ENCODE assay signal across 11 mouse cellular contexts in the genomic region with DNA sequence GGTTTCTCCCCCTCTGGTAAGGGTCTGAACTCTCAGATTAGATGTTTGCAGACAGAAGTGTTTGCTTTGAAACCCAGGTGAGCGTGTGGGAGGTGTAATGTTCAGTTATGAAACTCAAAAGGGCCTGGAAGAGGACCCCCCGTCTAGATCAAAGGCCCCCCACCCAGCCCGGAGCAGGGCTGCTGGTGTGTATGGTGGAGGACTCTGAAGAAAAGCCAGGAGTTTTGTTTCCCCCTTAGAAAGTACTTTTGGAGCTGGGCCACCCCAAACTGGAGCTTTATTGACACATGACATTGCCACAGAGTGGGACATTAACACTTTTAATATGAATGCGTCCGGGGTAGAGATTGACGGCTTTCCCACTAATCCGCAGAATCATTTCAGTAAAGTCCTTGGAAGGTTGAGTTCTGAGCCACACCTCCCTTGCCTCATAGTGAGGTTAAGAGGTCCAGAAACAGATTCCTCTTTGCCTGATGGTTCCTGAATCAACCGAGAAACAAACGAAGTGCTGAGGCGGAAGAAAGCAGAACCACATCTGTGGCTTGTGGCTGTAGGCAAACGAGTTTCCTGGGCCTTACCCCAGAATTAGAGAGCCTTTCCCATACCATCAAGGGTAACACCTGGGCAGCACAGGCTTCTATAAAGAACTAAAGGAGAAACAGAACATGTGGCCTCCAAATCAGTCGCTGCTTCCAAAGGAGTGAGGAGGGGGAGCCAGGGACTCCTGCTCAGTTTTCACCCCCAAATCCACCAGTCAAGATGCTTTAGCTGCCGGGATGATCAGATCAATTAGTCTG.
DNase-seq lines count a peak whose midpoint lies in the region; ATAC-seq lines count a peak whose summit lies in the region.
"Had no signal": no experiment of that assay in that cellular context is flagged by ENCODE, and none has a peak within 500 bp of the region (broad histone marks: within the 10 kb centered on the region; RNA-seq: fewer than 3 reads in every experiment).

No protein-coding gene starts in this region.

- no peaks in the 10 kb centered on the region for H3K36me3 ChIP-seq in neural tube, embryonic 13.5 days
- H3K36me3 ChIP-seq in neural tube, embryonic 15.5 days, result no peaks in the 10 kb centered on the region
- no peaks in the 10 kb centered on the region for H3K36me3 ChIP-seq in liver, embryonic 13.5 days
- H3K36me3 ChIP-seq: embryonic facial prominence, embryonic 10.5 days; neural tube, embryonic 12.5 days had no signal

- no peak for ATAC-seq in neural tube, embryonic 13.5 days (ENCODE audit: low read depth)
- ATAC-seq in neural tube, embryonic 15.5 days (ENCODE audit: low FRiP score), result no peak
- no peak for ATAC-seq in liver, embryonic 13.5 days (ENCODE audit: low read depth)
- ATAC-seq: forebrain, postnatal 0 days had no signal

- H3K27me3 ChIP-seq in neural tube, embryonic 13.5 days, result no peaks in the 10 kb centered on the region
- no peaks in the 10 kb centered on the region for H3K27me3 ChIP-seq in neural tube, embryonic 15.5 days (replicated peaks)
- no peaks in the 10 kb centered on the region for H3K27me3 ChIP-seq in liver, embryonic 13.5 days
- H3K27me3 ChIP-seq: neural tube, embryonic 12.5 days had no signal

- no peak overlapping the region for H3K4me3 ChIP-seq in neural tube, embryonic 13.5 days
- H3K4me3 ChIP-seq in neural tube, embryonic 15.5 days (replicated peaks), result no peak overlapping the region
- H3K4me3 ChIP-seq in liver, embryonic 13.5 days (replicated peaks), result no peak overlapping the region
- H3K4me3 ChIP-seq: embryonic facial prominence, embryonic 10.5 days; neural tube, embryonic 12.5 days had no signal

- 0 out of 2 replicates have a peak overlapping the region, but pooled peaks have one; percentile 14 for H3K27ac ChIP-seq in neural tube, embryonic 13.5 days (replicated peaks)
- no peak overlapping the region for H3K27ac ChIP-seq in neural tube, embryonic 15.5 days (replicated peaks)
- H3K27ac ChIP-seq in liver, embryonic 13.5 days, result 0 out of 2 replicates have a peak overlapping the region, but pooled peaks have one; percentile 24
- H3K27ac ChIP-seq: embryonic facial prominence, embryonic 10.5 days; neural tube, embryonic 12.5 days had no signal

- H3K9me3 ChIP-seq in neural tube, embryonic 13.5 days, result no peaks in the 10 kb centered on the region
- H3K9me3 ChIP-seq in neural tube, embryonic 15.5 days (replicated peaks), result no peaks in the 10 kb centered on the region
- no peaks in the 10 kb centered on the region for H3K9me3 ChIP-seq in liver, embryonic 13.5 days (replicated peaks)
- H3K9me3 ChIP-seq: embryonic facial prominence, embryonic 10.5 days; neural tube, embryonic 12.5 days had no signal

- intact Hi-C loops in heart, postnatal 25 days (cut with DNase I), result no loop called here

- peaks cover under 1% of the 10 kb centered on the region for H3K4me1 ChIP-seq in neural tube, embryonic 13.5 days (replicated peaks)
- H3K4me1 ChIP-seq in neural tube, embryonic 15.5 days, result no peaks in the 10 kb centered on the region
- peaks cover 28% of the 10 kb centered on the region for H3K4me1 ChIP-seq in liver, embryonic 13.5 days (replicated peaks)
- H3K4me1 ChIP-seq: neural tube, embryonic 12.5 days had no signal

- DNase-seq in heart, adult 11 months, result peak; percentile 94
- DNase-seq in heart, postnatal 25 days (ENCODE audit: low spot score), result no peak
- DNase-seq in liver, embryonic 13.5 days, result no peak
- DNase-seq in thymus, postnatal 36 days, result peak; percentile 43 to 44
- DNase-seq in cerebellum, postnatal 25 days, result no peak
- DNase-seq in left cerebral cortex, adult 9 months (ENCODE audit: low spot score in 2 of 2), result no peak
- DNase-seq: forebrain, postnatal 0 days had no signal

- H3K9ac ChIP-seq in neural tube, embryonic 13.5 days, result no peak overlapping the region
- no peak overlapping the region for H3K9ac ChIP-seq in neural tube, embryonic 15.5 days (replicated peaks)
- H3K9ac ChIP-seq in liver, embryonic 13.5 days, result no peak overlapping the region
- H3K9ac ChIP-seq: forebrain, postnatal 0 days; neural tube, embryonic 12.5 days had no signal

- H3K4me2 ChIP-seq in neural tube, embryonic 13.5 days, result no peak overlapping the region
- no peak overlapping the region for H3K4me2 ChIP-seq in neural tube, embryonic 15.5 days
- no peak overlapping the region for H3K4me2 ChIP-seq in liver, embryonic 13.5 days
- H3K4me2 ChIP-seq: neural tube, embryonic 12.5 days had no signal

- WGBS in neural tube, embryonic 13.5 days, result 76% methylated on average over 13 of the region's 13 CpGs
- WGBS in neural tube, embryonic 15.5 days, result 81% methylated on average over 13 of the region's 13 CpGs
- WGBS in liver, embryonic 13.5 days (ENCODE audit: insufficient replicate concordance), result 54% methylated on average over 13 of the region's 13 CpGs

Comparison
In these comparisons a context has a peak if more than half of its experiments do, and no peak if none do; other contexts are left out.
1. DNase-seq: peak in heart, adult 11 months (single experiment) and thymus, postnatal 36 days (2 of 2); none in heart, postnatal 25 days (single experiment), liver, embryonic 13.5 days (single experiment), cerebellum, postnatal 25 days (0 of 2) and left cerebral cortex, adult 9 months (0 of 2).